Mouse (Mus musculus): Measurements from ENCODE around the gene Ndufa13.

DNA sequence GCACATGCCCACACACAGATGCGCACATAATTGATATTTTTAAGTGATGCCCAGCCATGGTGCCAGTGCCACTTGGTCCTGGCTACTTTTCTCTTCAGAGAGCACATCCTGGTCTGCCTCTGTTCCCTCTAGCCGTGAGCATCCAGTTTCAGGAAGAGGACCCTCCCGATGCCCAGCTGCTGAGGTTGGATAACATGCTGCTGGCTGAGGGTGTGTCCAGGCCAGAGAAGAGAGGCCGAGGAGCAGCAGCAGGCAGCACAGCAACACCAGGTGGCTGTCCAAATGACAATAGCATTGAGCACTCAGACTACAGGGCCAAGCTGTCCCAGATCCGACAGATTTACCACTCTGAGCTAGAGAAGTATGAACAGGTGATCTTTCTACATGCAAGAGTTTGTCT lies 38.2 kb downstream of the Ndufa13 start:
- TF ChIP-seq POLR2A (IDR thresholded peaks at IDR 0.05; ENCODE audit: insufficient read length, low read depth) (no peak), E2F4 (IDR thresholded peaks at IDR 0.05; ENCODE audit: insufficient read depth) (no peak), CEBPB (IDR thresholded peaks at IDR 0.05; ENCODE audit: insufficient read depth, poor library complexity, severe bottlenecking) (no peak), SRF (IDR thresholded peaks at IDR 0.05; ENCODE audit: control insufficient read depth, insufficient read length, low read depth) (no peak), USF1 (IDR thresholded peaks at IDR 0.05; ENCODE audit: low read depth) (no peak), TCF12 (IDR thresholded peaks at IDR 0.05; ENCODE audit: insufficient read depth, poor library complexity, severe bottlenecking) (no peak), REST (IDR thresholded peaks at IDR 0.05; ENCODE audit: insufficient read depth, insufficient read length) (no peak), MYOD1 (IDR thresholded peaks at IDR 0.05; ENCODE audit: control insufficient read depth in 1 of 3, insufficient read length in 2 of 3, low read depth in 2 of 3) (peak in 1 of 3 experiments; percentile 7), POLR2AphosphoS2 (IDR thresholded peaks at IDR 0.05; ENCODE audit: insufficient read length, low read depth) (no peak), TCF3 (IDR thresholded peaks at IDR 0.05; ENCODE audit: insufficient read length, low read depth) (no peak), MAX (IDR thresholded peaks at IDR 0.05; ENCODE audit: low read depth) (no peak), MYOG (IDR thresholded peaks at IDR 0.05; ENCODE audit: control insufficient read depth in 1 of 3, insufficient read depth in 1 of 3, insufficient read length in 2 of 3, low read depth in 2 of 3) (no peak)

Data from myocyte (in vitro differentiated cells).